Mouse (Mus musculus): ENCODE results near the gene Fam222b.
"Not testable (repeated sequence)": the region's sequence is repeated elsewhere in the genome, so short reads cannot be mapped to it uniquely, and the experiment has no call there.

Gene Fam222b

GRCm38 (mm10) chr11:78182450-78182849 is 88.0 kb downstream of the Fam222b start:
- DNase-seq = no peak

GRCm38 (mm10) chr11:78182961-78183844 is 88.7 kb downstream of the Fam222b start, which contains the start of gene Rpl23a:
Rpl23a (minus strand) TSS chr11:78183584.
- DNase-seq = peak; percentile 78 to 88

GRCm38 (mm10) chr11:78183884-78184514 is 89.5 kb downstream of the Fam222b start:
- no peak for DNase-seq

GRCm38 (mm10) chr11:78184702-78185101 is 90.2 kb downstream of the Fam222b start:
- DNase-seq = not testable (repeated sequence)

- peak; percentile 89 to 93 for DNase-seq
Observed at GRCm38 (mm10) chr11:78188331-78189233, 94.1 kb downstream of the Fam222b start, which contains the start of gene Rab34. Rab34 (plus strand) TSS chr11:78188430.

GRCm38 (mm10) chr11:78189234-78190040 is 95.0 kb downstream of the Fam222b start:
- DNase-seq = peak; percentile 89 to 94

- peak; percentile 58 to 76 for DNase-seq
Observed at GRCm38 (mm10) chr11:78190041-78190440, 95.6 kb downstream of the Fam222b start.

- DNase-seq = no peak
Observed at GRCm38 (mm10) chr11:78193113-78193512, 98.7 kb downstream of the Fam222b start, which contains the start of gene Proca1. Proca1 (plus strand) TSS chr11:78193392.

- DNase-seq = peak; percentile 90 to 92
Observed at GRCm38 (mm10) chr11:78194411-78195100, 100.1 kb downstream of the Fam222b start.

- no peak for DNase-seq
Observed at GRCm38 (mm10) chr11:78195101-78195863, 100.8 kb downstream of the Fam222b start.

GRCm38 (mm10) chr11:78202372-78202771 is 107.9 kb downstream of the Fam222b start:
- no peak for DNase-seq

GRCm38 (mm10) chr11:78204287-78204686 is 109.8 kb downstream of the Fam222b start:
- DNase-seq = no peak

- no peak for DNase-seq
Observed at GRCm38 (mm10) chr11:78205361-78206206, 111.1 kb downstream of the Fam222b start.
